Mouse (Mus musculus) MEL (cell line): ENCODE results near the gene Slc25a47. TPM values are rescaled to one million over a fixed set of nuclear protein-coding genes. Genes with fewer than 3 reads are reported as not detected.

Source experiments
- DNase-seq: peaks from one replicate; pipeline ENCODE4 v3.0.0; 2011; ENCODE audit warnings: low read depth, low spot score
- H3K27ac ChIP-seq: 2 replicates; pipeline ENCODE4 v1.5.1; 2012; ENCODE audit warnings: low read depth, mild to moderate bottlenecking, control low read depth, low read length, moderate library complexity; ENCODE audit not compliant: control insufficient read depth
- H3K27me3 ChIP-seq, 2 experiments: fragments of 150-350 bp in 1 of 2; sonication (generic) in 1 of 2; 2 replicates each; pipeline ENCODE4 v1.6.1; 2012; ENCODE audit warnings: low read length in 2 of 2, mild to moderate bottlenecking in 2 of 2, improper control_type of control experiment in 1 of 2, moderate library complexity in 1 of 2; ENCODE audit not compliant: insufficient read depth in 2 of 2, control insufficient read depth in 1 of 2
- H3K36me3 ChIP-seq, 2 experiments: 2 replicates each; pipeline ENCODE4 v1.6.1; 2012 to 2014; ENCODE audit warnings: low read length in 2 of 2, improper control_type of control experiment in 1 of 2, inconsistent platforms in 1 of 2, mild to moderate bottlenecking in 1 of 2; ENCODE audit not compliant: insufficient read depth in 2 of 2, control insufficient read depth in 1 of 2
- H3K4me1 ChIP-seq, 2 experiments: fragments of 150-350 bp in 1 of 2; sonication (generic) in 1 of 2; 2 replicates each; pipeline ENCODE4 v1.6.1; 2012; ENCODE audit warnings: low read length in 2 of 2, improper control_type of control experiment in 1 of 2, mild to moderate bottlenecking in 1 of 2; ENCODE audit not compliant: insufficient read depth in 2 of 2, control insufficient read depth in 1 of 2
- H3K4me3 ChIP-seq, 2 experiments: fragments of 150-350 bp in 1 of 2; sonication (generic) in 1 of 2; 2 replicates each; pipeline ENCODE4 v1.5.1; 2012; ENCODE audit warnings: low read depth in 2 of 2, low read length in 2 of 2, mild to moderate bottlenecking in 2 of 2, moderate library complexity in 2 of 2, control low read depth in 1 of 2, improper control_type of control experiment in 1 of 2; ENCODE audit not compliant: control insufficient read depth in 1 of 2, insufficient read depth in 1 of 2
- H3K79me2 ChIP-seq: 2 replicates; pipeline ENCODE4 v1.6.1; 2012; ENCODE audit warnings: mild to moderate bottlenecking, low read length, moderate library complexity; ENCODE audit not compliant: control insufficient read depth, poor library complexity, insufficient read depth
- H3K9ac ChIP-seq: 2 replicates; pipeline ENCODE4 v1.6.1; 2012; ENCODE audit warnings: low read depth, mild to moderate bottlenecking, control low read depth, low read length, moderate library complexity; ENCODE audit not compliant: control insufficient read depth, poor library complexity, severe bottlenecking
- H3K9me3 ChIP-seq: fragments of 150-350 bp; sonication (generic); replicated peaks from 2 replicates; pipeline ENCODE4 v1.6.1; 2012; ENCODE audit warnings: mild to moderate bottlenecking, low read length, improper control_type of control experiment, moderate library complexity; ENCODE audit not compliant: insufficient read depth
- BHLHE40 ChIP-seq: IDR thresholded peaks from 2 replicates; pipeline ENCODE4 v1.6.1; 2012; ENCODE audit warnings: low read depth, mild to moderate bottlenecking, inconsistent platforms, low read length, improper control_type of control experiment, borderline replicate concordance
- CTCF ChIP-seq, 3 experiments: IDR thresholded peaks in 2 of 3; conservative IDR thresholded peaks in 1 of 3; 2 replicates each; pipeline ENCODE4 v1.5.1; 2011 to 2012; ENCODE audit warnings: low read length in 3 of 3, low read depth in 2 of 3, mild to moderate bottlenecking in 2 of 3, improper control_type of control experiment in 1 of 3, inconsistent platforms in 1 of 3, mixed read lengths in 1 of 3, moderate library complexity in 1 of 3; ENCODE audit not compliant: control insufficient read depth in 1 of 3, insufficient read depth in 1 of 3, poor library complexity in 1 of 3, severe bottlenecking in 1 of 3
- E2F4 ChIP-seq: IDR thresholded peaks from 2 replicates; pipeline ENCODE4 v1.6.1; 2011; ENCODE audit warnings: low read depth, low read length, improper control_type of control experiment, borderline replicate concordance
- EP300 ChIP-seq, 2 experiments: IDR thresholded peaks; 2 replicates each; pipeline ENCODE4 v1.6.1; 2011; ENCODE audit warnings: improper control_type of control experiment in 2 of 2, low read length in 2 of 2, low read depth in 1 of 2, mild to moderate bottlenecking in 1 of 2
- GABPA ChIP-seq: IDR thresholded peaks from 2 replicates; pipeline ENCODE4 v1.6.1; 2012; ENCODE audit warnings: low read depth, mild to moderate bottlenecking, inconsistent platforms, low read length, improper control_type of control experiment, moderate library complexity
- HCFC1 ChIP-seq: IDR thresholded peaks from 2 replicates; pipeline ENCODE4 v1.6.1; 2012; ENCODE audit warnings: low read depth, mild to moderate bottlenecking, inconsistent platforms, low read length, improper control_type of control experiment, moderate library complexity
- MAX ChIP-seq: IDR thresholded peaks from 2 replicates; pipeline ENCODE4 v1.6.1; 2011; ENCODE audit warnings: low read length, improper control_type of control experiment
- MEF2A ChIP-seq: IDR thresholded peaks from 2 replicates; pipeline ENCODE4 v1.6.1; 2014; ENCODE audit warnings: low read depth, mild to moderate bottlenecking, inconsistent platforms, low read length, improper control_type of control experiment; ENCODE audit not compliant: poor library complexity, insufficient replicate concordance, severe bottlenecking; ENCODE audit errors: extremely low read depth
- MXI1 ChIP-seq: IDR thresholded peaks from 2 replicates; pipeline ENCODE4 v1.6.1; 2011; ENCODE audit warnings: mild to moderate bottlenecking, low read depth, low read length, improper control_type of control experiment
- MYB ChIP-seq: IDR thresholded peaks from 2 replicates; pipeline ENCODE4 v1.6.1; 2011; ENCODE audit warnings: mild to moderate bottlenecking, low read depth, low read length, improper control_type of control experiment
- MYC ChIP-seq: IDR thresholded peaks from 2 replicates; pipeline ENCODE4 v1.6.1; 2011; ENCODE audit warnings: low read depth, mild to moderate bottlenecking, low read length, improper control_type of control experiment, moderate library complexity
- NELFE ChIP-seq: IDR thresholded peaks from 2 replicates; pipeline ENCODE4 v1.6.1; 2011; ENCODE audit warnings: low read depth, low read length, improper control_type of control experiment
- NRF1 ChIP-seq: IDR thresholded peaks from 2 replicates; pipeline ENCODE4 v1.6.1; 2014; ENCODE audit warnings: low read depth, mild to moderate bottlenecking, inconsistent platforms, low read length, improper control_type of control experiment, moderate library complexity; ENCODE audit not compliant: poor library complexity, insufficient read depth, severe bottlenecking
- POLR2A ChIP-seq, 2 experiments: IDR thresholded peaks; 2 replicates each; pipeline ENCODE4 v1.6.1; 2011 to 2012; ENCODE audit warnings: low read length in 2 of 2, mild to moderate bottlenecking in 2 of 2, control low read depth in 1 of 2, improper control_type of control experiment in 1 of 2, low read depth in 1 of 2, moderate library complexity in 1 of 2; ENCODE audit not compliant: control insufficient read depth in 1 of 2, insufficient read depth in 1 of 2, poor library complexity in 1 of 2
- POLR2AphosphoS5 ChIP-seq: IDR thresholded peaks from 2 replicates; pipeline ENCODE4 v1.6.1; 2012; ENCODE audit warnings: low read depth, borderline replicate concordance, mild to moderate bottlenecking, inconsistent platforms, low read length, moderate library complexity, mixed read lengths
- RCOR1 ChIP-seq: IDR thresholded peaks from 2 replicates; pipeline ENCODE4 v1.6.1; 2012; ENCODE audit warnings: low read depth, mild to moderate bottlenecking, inconsistent platforms, low read length, improper control_type of control experiment
- SIN3A ChIP-seq: IDR thresholded peaks from 2 replicates; pipeline ENCODE4 v1.6.1; 2012; ENCODE audit warnings: low read length, improper control_type of control experiment, inconsistent platforms
- TBP ChIP-seq: IDR thresholded peaks from 2 replicates; pipeline ENCODE4 v1.8.0; 2011; ENCODE audit warnings: low read depth, low read length, improper control_type of control experiment
- TCF12 ChIP-seq: IDR thresholded peaks from 2 replicates; pipeline ENCODE4 v1.6.1; 2014; ENCODE audit warnings: low read depth, mild to moderate bottlenecking, inconsistent platforms, low read length, improper control_type of control experiment, moderate library complexity
- UBTF ChIP-seq: IDR thresholded peaks from 2 replicates; pipeline ENCODE4 v1.6.1; 2012; ENCODE audit warnings: low read depth, mild to moderate bottlenecking, inconsistent platforms, low read length, improper control_type of control experiment, moderate library complexity, borderline replicate concordance; ENCODE audit not compliant: insufficient read depth
- USF1 ChIP-seq: IDR thresholded peaks from 2 replicates; pipeline ENCODE4 v1.6.1; 2014; ENCODE audit warnings: low read depth, mild to moderate bottlenecking, inconsistent platforms, low read length, improper control_type of control experiment, moderate library complexity
- USF2 ChIP-seq, 2 experiments: IDR thresholded peaks; 2 replicates each; pipeline ENCODE4 v1.6.1; 2011 to 2012; ENCODE audit warnings: improper control_type of control experiment in 2 of 2, low read length in 2 of 2, borderline replicate concordance in 1 of 2, inconsistent platforms in 1 of 2, low read depth in 1 of 2, mild to moderate bottlenecking in 1 of 2; ENCODE audit not compliant: insufficient read depth in 1 of 2
- ZC3H11A ChIP-seq: IDR thresholded peaks from 2 replicates; pipeline ENCODE4 v1.6.1; 2012; ENCODE audit warnings: low read depth, mild to moderate bottlenecking, inconsistent platforms, low read length, improper control_type of control experiment
- ZMIZ1 ChIP-seq: IDR thresholded peaks from 2 replicates; pipeline ENCODE4 v1.6.1; 2012; ENCODE audit warnings: low read depth, mild to moderate bottlenecking, inconsistent platforms, low read length, improper control_type of control experiment, moderate library complexity
- polyA plus RNA-seq, 2 experiments: library from polyadenylated mRNA; stranded (reverse) in 1 of 2; unstranded in 1 of 2; fragments of >175 nt in 1 of 2; fragments of >200 nt in 1 of 2; gene quantifications; 2 replicates each; pipeline versions ENCODE4 v1.2.1 to v1.2.4; 2012; ENCODE audit warnings: low replicate concordance in 2 of 2, low read depth in 1 of 2; ENCODE audit not compliant: insufficient read length in 2 of 2, insufficient read depth in 1 of 2, missing spikeins in 1 of 2
- total RNA-seq: library from RNA; depleted of rRNA; stranded (reverse); fragments of 300-350 nt; gene quantifications from 2 replicates; pipeline ENCODE4 v1.2.3, GENCODE M21; 2012

Gene Slc25a47
- total and polyA plus RNA-seq, 3 experiments, result 15.6 to 17.9 TPM; not detected in 1

- Histone ChIP-seq H3K79me2 (peaks cover 84% of the 10 kb centered on the region), H3K4me3 (no peak overlapping the region), H3K9ac (no peak overlapping the region), H3K27ac (no peak overlapping the region), H3K4me1 (peaks cover 10 to 22% of the 10 kb centered on the region in 2 experiments), H3K27me3 (no peaks in the 10 kb centered on the region), H3K36me3 (peaks cover 27 to 51% of the 10 kb centered on the region in 2 experiments), H3K9me3 (no peaks in the 10 kb centered on the region)
- TF ChIP-seq POLR2AphosphoS5, result no peak
- no peak for TF ChIP-seq E2F4
- TF ChIP-seq ZC3H11A, result no peak
- no peak for TF ChIP-seq USF2 (IDR thresholded peaks at IDR 0.05; ENCODE audit: borderline replicate concordance in 1 of 2, insufficient read depth in 1 of 2, low read depth in 1 of 2, low read length in 2 of 2)
- TF ChIP-seq TCF12, result no peak
- no peak for TF ChIP-seq CTCF (IDR thresholded peaks at IDR 0.05 in 2 of 3, conservative IDR thresholded peaks at IDR 0.05 in 1 of 3; ENCODE audit: control insufficient read depth in 1 of 3, insufficient read depth in 1 of 3, low read depth in 2 of 3, low read length in 3 of 3, poor library complexity in 1 of 3, severe bottlenecking in 1 of 3)
- TF ChIP-seq SIN3A, result no peak
- no peak for TF ChIP-seq BHLHE40
- TF ChIP-seq MYB, result no peak
- no peak for DNase-seq
These were observed 26.1 kb upstream of the Slc25a47 start for GRCm38 (mm10) chr12:108809771-108810170.

DNA sequence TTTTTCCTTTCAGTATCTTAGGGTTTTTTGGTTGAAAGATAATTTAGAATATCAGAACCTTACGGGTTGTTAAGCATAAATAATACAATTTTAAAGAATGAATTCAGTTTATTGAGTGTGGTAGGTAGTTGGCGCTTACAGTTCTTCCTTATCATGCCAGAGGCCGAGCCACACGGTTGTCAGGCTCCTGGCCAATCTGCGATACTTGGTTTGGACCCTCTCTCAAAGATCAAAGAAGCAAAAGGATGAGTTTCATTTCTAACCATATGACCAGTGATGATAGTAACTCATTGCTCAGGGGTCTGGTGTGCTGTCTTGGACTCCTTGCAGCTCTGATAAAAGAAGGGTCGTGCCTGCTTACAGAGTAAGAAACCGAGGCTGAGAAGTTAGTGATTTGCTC is 25.5 kb upstream of the Slc25a47 start:
- no peaks in the 10 kb centered on the region for H3K9me3 ChIP-seq
- peaks cover 27 to 52% of the 10 kb centered on the region in 2 experiments for H3K36me3 ChIP-seq
- no peak overlapping the region for H3K4me3 ChIP-seq
- H3K4me1 ChIP-seq, result peaks cover 10 to 22% of the 10 kb centered on the region in 2 experiments
- H3K27me3 ChIP-seq, result no peaks in the 10 kb centered on the region
- TF ChIP-seq UBTF, result no peak
- no peak for TF ChIP-seq MEF2A
- no peak for DNase-seq
- no peak overlapping the region for H3K27ac ChIP-seq
- peaks cover 79% of the 10 kb centered on the region for H3K79me2 ChIP-seq
- H3K9ac ChIP-seq, result no peak overlapping the region

DNA sequence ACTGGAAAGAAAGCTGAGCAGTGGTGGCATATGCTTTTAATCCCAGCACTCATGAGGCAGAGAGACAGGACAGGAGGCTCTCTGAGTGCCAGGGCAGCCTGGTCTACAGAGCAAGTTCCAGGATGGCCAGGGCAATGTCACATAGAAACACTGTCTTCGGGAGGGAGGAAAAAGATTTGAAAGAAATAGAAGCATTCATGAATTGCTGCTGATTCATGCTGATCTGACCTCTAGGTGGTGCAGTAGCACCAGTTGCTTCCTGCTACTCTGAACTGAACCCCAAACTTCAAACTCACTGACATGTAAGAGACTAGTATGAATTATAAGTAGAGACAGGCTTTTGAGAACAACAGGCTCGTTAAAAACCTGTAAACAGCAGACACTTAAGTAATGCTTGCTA is 24.7 kb upstream of the Slc25a47 start:
- peaks cover 10 to 21% of the 10 kb centered on the region in 2 experiments for H3K4me1 ChIP-seq
- no peak overlapping the region for H3K27ac ChIP-seq
- H3K36me3 ChIP-seq, result peaks cover 27 to 53% of the 10 kb centered on the region in 2 experiments
- peak; percentile 49 to 71 (median 62) for TF ChIP-seq CTCF (IDR thresholded peaks at IDR 0.05 in 2 of 3, conservative IDR thresholded peaks at IDR 0.05 in 1 of 3; ENCODE audit: control insufficient read depth in 1 of 3, insufficient read depth in 1 of 3, low read depth in 2 of 3, low read length in 3 of 3, poor library complexity in 1 of 3, severe bottlenecking in 1 of 3)
- no peak for TF ChIP-seq TBP
- TF ChIP-seq E2F4, result no peak
- TF ChIP-seq RCOR1, result no peak
- no peak for TF ChIP-seq MXI1
- TF ChIP-seq MYC, result no peak
- TF ChIP-seq EP300 (IDR thresholded peaks at IDR 0.05; ENCODE audit: low read depth in 1 of 2, low read length in 2 of 2), result no peak
- TF ChIP-seq HCFC1, result no peak
- no peak for TF ChIP-seq ZMIZ1
- no peak for TF ChIP-seq SIN3A
- TF ChIP-seq USF1, result no peak
- no peak for TF ChIP-seq NRF1
- no peak for TF ChIP-seq POLR2A (IDR thresholded peaks at IDR 0.05; ENCODE audit: control insufficient read depth in 1 of 2, insufficient read depth in 1 of 2, low read depth in 1 of 2, low read length in 2 of 2, poor library complexity in 1 of 2)
- no peak for TF ChIP-seq NELFE
- no peak for TF ChIP-seq MAX
- no peak for TF ChIP-seq MEF2A
- TF ChIP-seq GABPA, result peak; percentile 53; the same call in 1 of the 2 replicates
- no peak for TF ChIP-seq BHLHE40
- TF ChIP-seq USF2 (IDR thresholded peaks at IDR 0.05; ENCODE audit: borderline replicate concordance in 1 of 2, insufficient read depth in 1 of 2, low read depth in 1 of 2, low read length in 2 of 2), result no peak

More for the DNA sequence above, 24.7 kb upstream of the Slc25a47 start:
- Histone ChIP-seq H3K27me3 (no peaks in the 10 kb centered on the region), H3K4me3 (no peak overlapping the region), H3K9ac (no peak overlapping the region), H3K9me3 (no peaks in the 10 kb centered on the region), H3K79me2 (peaks cover 71% of the 10 kb centered on the region)
- peak; percentile 71 for DNase-seq
